Mouse (Mus musculus): ENCODE measurements around the gene Tsr3.

DNA sequence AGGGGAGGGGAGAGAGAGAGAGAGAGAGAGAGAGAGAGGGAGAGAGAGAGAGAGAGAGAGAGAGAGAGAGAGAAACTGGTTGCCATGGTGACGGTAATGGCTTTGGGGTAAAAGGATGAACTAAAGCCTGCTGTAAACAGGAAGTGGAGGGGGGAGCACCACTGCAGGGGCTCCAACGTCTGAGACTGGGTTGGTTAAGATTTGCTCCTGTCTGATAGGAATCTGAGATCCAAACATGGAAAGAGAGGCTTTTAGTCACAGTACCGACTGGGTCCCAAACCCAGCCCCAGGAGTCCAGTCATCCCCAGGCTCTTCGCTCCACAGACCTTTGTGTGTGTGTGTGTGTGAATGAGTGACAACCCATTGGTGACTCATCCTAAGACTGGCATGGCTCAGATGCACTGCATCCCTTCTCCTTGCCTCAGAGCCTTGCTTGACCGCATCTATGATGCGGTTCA is 17.9 kb downstream of the Tsr3 start:
- TF ChIP-seq CTCF (IDR thresholded peaks at IDR 0.05; ENCODE audit: low read depth, low read length) (no peak), POLR2A (IDR thresholded peaks at IDR 0.05; ENCODE audit: insufficient read depth, low read length) (no peak)
